Mouse (Mus musculus) heart, postnatal 0 days (tissue): ENCODE measurements around the gene Ptgfr.

Experiments
- CTCF ChIP-seq: IDR thresholded peaks from 2 replicates; pipeline ENCODE4 v1.5.1; 2016; ENCODE audit warnings: antibody characterized with exemption, control low read depth, low read depth
- EP300 ChIP-seq: IDR thresholded peaks from 2 replicates; pipeline ENCODE4 v1.6.1; 2016; ENCODE audit warnings: antibody characterized with exemption, low read depth

- TF ChIP-seq EP300 (no peak), CTCF (0 out of 2 replicates have a peak, but pooled peaks have one; percentile 6)
Observed at GRCm38 (mm10) chr3:151879981-151880380, 42.6 kb upstream of the Ptgfr start.
